Mouse (Mus musculus) mouse trophoblast stem cell (cell line): ENCODE measurements around the gene Treh.

Experiments used
- in situ Hi-C, 2 experiments: fragments of 300-500 bp; cut with MseI, MboI; formaldehyde crosslinking; loops; 2 replicates in 1 of 2; 3 replicates in 1 of 2; pipeline ENCODE4 v1.15.1; 2025

Treh gene

GRCm38 (mm10) chr9:44734524-44735494 lies 61.8 kb downstream of the Treh start, which contains the start of gene Phldb1:
Phldb1 (minus strand) TSS chr9:44735198.
- in situ Hi-C loops, result no loop called here

- in situ Hi-C loops, result no loop called here
Observed at GRCm38 (mm10) chr9:44735886-44736285, 62.9 kb downstream of the Treh start.
